Mouse (Mus musculus) left cerebral cortex, adult 9 months (tissue): Measurements from ENCODE around the gene Upk3b.

Experiments
- DNase-seq, 2 experiments: peaks; one replicate each; pipeline ENCODE4 v3.0.0; 2022; ENCODE audit warnings: low spot score in 2 of 2

The Upk3b gene

DNA sequence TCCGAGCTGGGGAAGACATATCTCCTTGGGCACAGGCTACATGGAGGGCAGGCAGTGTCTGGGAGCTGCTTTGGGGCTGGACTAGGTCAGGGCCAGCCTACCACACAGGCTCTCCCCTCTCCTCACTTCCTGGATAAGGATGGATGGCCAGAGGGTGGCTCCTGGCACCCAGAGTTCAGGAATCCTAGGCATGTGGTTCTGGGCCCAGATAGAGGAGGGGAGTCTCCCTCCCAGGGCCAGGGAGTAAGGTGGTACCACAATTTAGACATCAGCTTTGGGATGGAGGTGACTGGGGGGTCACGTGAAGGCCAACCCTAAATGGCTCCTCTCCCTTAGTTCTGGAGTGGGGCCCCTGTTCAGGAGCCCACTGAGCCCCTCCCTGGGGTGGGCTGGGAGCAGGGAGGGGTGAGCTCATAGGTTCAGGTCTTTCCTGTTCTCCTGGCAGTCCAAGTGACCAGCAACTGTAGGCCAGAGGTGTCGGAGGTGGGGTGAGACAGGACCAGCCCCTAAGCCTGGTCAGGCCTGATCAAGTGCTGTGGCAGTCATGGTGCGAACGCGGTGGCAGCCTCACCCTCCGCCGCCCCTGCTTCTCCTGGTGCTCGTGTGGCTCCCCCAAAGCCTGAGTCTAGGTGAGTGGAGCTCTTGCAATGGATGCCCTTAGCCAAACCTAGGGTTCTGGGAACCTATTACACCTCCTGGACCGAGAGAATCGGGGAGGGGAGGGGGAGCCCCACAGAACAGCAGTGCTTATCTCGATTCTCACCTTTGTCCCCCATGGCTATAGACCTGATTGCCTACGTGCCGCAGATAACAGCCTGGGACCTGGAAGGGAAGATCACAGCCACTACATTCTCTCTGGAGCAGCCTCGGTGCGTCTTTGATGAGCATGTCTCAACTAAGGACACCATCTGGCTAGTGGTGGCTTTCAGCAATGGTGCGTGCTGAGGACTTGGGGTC is at the start of gene Upk3b:
Upk3b (plus strand) TSS at position 239 of the 957 bp plus-strand sequence.
- no peak for DNase-seq

DNA sequence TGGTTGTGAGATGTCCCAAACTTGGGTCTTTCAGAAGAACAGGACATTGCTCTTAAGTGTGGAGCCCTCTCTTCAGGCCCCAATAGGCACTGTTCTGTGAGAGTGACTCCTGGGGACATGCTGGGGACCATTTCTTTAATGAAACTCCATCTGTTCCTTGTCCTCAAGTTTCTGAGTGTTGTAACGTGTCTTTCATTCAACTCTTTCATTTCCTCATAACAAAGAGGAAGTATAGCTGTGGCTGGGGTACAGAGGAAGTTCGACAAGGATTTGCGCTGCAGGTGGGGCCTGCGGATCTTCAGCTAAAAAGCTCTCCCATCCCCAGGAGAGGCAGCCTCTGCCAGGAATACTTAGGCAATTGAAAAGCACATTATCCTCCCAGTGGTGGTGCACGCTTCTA is 47.7 kb upstream of the Upk3b start:
- DNase-seq, result no peak

DNA sequence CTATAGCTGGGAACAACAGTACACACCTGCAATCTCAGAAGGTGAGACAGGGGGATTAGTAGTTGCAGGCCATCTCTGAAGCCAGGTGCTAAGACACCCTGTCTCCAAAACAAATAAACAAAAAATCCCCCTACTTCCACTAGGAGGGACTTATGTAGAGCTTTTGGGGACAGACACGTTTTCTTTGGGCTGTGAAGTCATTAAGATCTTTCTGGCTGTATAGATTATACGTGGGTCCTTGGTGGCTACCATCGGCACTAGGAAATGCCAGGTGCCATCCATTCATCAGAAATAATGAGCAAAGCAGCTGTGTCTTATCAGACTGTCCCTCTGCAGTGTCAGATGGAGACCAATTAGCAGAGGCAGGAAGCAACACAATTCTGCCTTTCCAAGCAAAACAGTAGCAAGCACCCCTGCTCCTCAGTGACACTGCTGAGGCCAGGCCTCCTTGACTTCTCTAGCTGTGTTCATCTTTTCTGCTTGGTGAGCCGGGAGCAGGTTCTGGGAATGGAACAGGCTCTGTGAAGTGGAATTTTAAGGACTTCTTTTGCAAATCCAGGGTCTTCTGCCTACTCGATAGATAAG is 44.8 kb upstream of the Upk3b start:
- no peak for DNase-seq

DNA sequence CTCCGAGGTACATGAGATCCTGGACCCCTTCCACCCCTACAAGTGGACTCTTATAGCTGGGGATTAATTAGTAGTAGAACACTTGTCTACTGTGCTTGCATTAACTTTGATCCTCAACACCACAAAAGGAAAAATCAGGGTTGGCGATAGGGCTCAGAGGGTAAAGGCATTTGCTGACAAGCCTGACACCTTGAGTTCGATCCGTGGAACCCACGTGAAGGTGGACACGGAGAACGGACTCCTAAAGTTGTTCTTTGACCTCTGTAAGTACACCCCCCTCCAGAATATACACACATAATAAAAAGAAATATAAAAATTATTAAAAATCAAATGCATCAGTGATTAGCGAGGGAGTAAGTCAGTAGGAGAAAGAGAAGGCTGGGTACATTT is 44.0 kb upstream of the Upk3b start:
- DNase-seq, result no peak

DNA sequence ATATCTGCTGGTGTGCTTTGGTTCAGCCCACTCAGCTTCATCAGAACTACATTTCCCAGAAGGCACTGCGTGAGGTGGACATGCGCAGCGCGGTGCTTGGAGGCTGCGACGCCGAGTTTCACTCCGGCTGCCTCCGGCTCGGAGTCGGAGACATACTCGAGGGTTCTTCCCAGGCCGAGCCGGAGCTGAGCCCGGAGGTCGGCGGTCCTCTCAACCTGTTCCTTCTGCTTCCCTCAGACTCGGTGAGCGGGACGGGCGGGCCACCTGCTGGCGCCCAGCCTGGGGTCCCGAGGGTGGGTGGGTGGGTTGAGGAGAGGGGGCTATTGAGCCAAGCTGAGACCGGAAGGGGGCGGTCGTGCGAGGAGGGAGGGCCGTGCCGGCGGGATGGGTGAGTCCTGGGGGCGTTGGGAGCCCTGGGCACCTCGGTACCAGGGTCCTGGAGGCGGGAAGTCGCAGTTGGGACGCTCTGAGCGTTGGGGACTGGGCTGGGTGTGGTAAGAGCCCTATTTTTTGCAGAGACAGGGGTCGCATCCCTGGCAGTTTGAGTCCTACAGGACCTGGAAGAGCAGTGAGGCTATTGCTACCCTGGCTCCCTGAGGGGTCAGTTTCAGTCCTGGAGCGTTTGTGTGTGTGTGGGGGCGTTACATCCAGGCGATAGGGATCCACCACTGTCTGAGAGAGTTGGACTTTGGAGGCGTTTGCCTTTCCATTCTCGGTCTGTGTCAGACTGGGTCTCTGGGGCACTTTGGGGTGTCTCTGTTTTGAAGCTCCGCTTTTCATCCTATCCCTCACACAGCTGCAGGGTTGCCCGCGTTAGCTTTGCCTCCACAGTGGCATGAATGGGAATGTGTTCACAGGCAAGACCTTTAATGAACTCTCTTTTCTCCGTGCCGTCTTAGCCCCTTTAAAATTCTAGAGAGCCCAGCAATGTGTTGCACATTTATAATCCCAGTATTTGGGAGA is 43.3 kb upstream of the Upk3b start, which contains the start of gene Dtx2:
Dtx2 (plus strand) TSS at position 76 of the 963 bp plus-strand sequence.
- peak; percentile 78 to 90 for DNase-seq

DNA sequence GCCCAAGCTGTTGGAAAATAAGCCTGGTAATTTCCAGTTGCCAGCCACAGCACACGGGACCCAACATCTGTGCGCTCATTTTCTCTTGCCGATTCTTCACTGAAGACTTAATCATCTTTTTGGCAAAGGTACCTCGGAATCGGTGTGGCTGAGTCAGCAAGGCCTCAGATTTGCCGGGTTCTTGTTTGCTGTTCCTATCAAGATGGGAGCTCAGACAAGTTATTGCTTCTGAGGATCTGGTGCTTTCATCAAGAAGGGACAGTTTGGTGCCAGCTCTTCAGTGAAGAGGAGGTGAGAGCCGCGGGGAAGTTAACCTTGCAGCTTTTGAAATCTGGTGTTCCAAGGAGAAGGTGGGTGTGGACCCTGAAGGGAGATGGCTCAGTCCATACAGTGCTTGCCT is 42.1 kb upstream of the Upk3b start:
- DNase-seq, result no peak

DNA sequence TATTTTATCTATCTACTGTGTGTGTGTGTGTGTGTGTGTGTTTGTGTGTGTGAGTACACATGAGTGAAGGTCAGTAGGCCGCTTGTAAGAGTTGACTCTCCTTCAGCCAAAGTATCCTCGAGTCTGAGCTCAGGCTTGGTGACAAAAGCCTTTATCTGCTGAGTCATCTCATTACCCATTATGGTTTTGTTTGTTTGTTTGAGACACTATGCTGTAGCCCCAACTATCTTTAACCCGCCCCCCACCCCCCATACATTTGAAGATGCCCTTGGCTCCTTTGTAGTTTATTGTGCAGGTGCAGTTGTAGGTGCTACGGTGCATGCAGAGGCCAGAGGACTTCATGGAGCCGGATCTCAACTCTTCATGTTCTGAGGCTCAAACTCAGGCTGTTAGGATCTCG is 37.1 kb upstream of the Upk3b start:
- DNase-seq, result no peak

DNA sequence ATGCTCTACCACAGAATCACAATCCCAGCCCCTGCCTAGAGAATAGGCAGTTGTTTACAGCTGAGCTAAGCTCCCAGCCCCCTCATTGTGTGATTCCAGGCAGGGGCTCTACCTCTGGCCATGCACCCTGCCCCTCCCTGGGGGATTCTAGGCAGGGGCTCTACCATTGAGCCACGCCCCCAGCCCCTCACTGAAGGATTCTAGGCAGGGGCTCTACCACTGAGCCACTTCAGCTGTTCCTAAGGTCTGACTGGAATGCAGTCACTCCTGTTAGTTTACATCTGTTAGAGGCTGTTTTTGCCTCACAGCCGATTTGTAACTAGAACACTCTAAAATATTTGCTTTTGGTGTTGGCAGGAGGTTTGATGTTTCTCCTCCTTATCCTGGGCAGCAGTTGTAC is 36.0 kb upstream of the Upk3b start:
- DNase-seq, result no peak

DNA sequence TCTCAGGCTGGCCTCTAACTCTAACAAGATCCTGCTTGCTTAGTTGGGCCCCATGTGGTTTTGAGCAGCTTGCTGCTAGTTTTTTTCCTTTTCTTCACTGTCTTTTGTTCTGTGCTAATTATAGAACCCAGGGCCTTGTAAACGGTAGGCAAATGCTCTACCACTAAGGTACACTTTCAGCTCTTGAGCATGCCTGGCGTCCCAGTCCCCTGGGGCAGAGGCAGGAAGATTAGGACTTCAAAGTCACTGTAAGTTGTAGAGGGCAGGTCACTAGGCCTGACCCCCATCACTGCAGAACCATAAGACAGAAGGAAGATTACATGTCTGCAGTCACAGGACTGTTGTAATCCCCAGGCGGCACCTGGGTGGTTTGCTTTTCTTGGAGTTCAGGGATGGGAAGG is 35.5 kb upstream of the Upk3b start:
- no peak for DNase-seq

DNA sequence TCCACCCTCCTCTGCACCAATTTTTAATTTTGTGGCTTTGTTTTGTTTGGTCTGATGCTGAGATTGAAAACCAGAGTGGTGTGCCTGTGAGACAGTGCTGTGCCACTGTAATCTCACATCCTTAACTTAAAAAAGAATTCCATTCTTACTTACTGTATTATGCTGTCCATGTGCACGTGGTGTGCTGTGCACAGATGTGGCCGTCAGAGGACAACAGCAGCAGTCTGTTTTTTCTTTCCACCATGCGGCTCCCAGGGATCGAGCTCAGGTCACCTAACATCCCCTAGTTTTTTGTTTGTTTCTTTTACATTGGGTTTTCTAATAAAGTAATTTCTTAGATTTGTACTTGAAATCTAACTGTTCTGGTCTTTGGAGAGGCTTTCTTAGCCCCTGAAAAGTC is 33.8 kb upstream of the Upk3b start:
- no peak for DNase-seq

DNA sequence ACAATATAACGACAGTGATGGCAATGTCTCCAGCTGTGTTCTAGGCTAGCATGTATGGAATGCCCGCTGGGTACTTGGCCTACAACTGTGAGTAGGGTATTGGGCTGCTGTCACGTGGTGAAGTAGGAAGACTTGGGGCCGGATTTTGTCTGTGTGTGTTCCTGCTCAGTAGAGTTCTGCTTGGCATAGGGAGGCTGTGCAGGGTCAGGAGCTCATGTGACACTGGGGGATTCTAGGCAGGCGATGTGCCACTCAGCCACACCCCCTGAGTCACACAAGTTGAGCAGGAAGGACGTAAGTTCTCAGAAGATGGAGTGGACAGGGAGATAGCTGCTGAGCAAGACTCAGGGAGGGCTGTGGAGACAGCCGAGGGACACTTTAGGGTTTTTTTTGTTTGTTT is 30.6 kb upstream of the Upk3b start:
- no peak for DNase-seq

DNA sequence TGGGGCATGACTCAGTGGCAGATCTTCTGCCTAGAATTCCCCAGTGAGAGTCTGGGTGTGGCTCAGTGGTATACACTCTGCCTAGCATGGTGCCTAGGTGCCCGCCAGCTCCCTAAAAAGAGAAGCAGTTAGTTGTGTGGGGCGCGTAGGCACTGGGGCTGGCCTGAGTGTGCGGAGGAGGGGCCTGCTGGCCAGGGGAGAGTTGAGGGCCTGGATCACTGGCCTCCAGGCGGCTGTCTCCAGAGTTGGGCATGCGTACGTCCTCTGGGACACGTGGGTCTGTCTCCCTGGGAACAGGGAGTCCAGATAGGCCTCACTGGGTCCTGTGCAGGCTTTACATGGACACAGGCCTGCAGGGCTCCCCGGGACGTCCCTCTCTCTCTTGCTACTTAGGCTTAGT is 23.4 kb upstream of the Upk3b start:
- no peak for DNase-seq

DNA sequence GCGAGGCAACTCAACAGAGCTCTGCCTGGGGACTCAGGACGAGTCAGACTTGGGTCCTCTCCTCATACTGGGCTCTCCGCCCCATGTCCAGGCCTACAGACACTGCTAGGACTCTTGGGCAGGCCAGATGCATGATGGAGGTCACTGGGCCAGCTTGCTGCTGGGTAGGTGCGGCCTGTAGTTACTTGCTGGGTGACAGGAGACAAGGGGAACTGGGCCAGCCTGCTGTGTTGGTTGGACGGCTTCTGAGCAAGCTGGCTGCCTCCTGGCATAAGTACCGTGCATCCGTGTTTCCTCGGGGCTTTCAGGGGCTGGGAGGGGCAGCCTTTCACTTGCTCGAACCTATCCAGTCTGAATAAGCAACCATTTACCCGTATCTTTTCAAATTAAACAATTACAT is 22.7 kb upstream of the Upk3b start:
- no peak for DNase-seq

DNA sequence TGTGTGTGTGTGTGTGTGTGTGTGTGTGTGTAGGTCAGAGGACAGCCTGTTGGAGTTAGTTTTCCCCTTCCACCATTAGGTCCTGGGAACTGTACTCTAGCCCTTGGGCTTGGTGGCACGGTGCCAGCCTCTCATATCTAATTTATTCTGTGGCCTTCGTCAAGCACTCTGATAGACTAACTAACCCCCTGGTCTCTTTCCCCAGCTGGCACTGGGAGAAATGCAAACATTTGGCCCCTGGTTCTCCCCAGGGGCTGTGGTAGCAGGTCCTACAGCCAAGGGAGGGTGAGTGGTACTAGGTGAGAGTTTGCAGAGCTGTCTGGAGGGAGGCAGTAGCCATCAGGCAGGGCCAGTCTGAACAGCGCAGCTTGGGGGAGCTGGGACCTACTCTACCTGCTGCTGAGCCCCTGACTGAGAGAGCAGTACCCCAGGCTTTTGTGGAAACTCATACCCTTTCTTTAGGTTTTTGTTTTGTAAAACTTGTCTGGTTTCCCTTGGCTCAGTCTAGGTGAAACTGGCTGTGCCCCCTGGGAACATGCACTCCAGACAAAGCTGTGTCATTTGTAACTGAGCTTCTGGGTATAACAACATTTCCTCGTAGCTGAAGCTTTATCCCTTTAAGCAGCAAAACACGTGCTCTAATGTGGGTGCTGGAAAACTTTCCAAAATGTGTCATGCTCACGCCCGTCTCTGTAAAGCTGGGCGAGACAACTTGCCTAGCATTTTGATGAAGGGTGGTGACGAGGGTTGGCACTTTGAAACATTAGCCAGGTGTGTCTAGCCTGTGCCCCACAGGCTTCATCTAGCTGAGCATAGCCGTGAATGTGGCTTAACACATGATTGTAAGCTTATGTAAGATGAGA is 22.1 kb upstream of the Upk3b start:
- no peak for DNase-seq

DNA sequence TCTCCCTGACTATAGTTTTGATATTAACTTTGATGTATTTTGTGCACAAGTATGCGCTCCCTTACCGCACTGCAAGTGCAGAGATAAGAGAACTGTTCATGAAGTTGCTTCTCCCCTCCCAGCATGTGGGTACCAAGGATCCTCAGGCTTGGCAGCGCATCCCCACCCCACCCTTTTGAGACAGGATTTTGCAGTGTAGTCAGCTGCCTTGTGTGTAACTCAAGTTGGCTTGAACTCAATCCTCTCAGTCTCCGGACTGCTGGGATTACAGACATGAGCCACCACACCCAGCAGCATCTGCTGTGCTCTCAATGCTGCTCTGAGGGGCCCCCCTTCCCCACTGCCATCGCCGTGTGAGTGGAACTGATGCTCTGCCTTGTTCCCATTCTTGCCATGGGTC is 21.0 kb upstream of the Upk3b start:
- DNase-seq, result no peak

DNA sequence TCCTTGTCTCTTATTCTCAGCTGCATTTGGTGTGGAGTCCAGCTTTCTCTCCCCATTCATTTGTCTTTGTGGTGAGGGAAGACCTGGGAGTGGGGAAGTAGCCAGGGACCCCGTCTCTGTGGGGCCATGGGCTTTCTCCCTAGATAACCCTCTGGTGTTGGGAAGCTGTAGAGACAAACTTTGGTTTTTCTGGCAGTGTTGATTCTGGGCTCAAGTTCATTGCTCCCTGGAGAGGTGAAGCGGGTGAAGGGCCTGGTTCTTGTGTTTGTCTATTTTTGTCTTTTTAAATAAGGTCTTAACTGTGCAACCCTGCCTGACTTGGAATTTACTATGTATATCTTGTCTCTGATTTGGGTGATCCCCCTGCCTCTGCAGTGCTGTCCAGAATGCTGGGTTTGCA is 19.6 kb upstream of the Upk3b start:
- DNase-seq, result no peak

DNA sequence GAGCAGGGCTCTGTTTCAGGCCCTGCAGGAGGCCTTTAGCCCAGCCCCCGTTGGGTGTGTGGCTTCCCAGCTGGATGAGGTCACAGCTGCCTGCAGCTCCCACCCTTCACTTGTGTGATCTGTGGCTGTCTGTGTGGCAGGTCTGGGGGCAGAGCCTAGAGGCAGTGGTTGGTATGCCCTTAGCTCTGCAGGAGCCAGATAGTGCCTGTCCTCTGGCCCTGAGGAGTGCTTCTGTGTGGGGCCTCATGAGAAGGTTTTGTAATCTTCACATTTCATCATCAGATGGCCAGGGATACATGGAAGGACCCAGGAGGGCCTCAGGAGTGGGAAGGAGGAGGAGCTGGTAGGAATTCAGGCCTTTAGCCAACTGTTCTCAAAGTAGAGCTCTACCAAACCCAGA is 18.4 kb upstream of the Upk3b start:
- no peak for DNase-seq

DNA sequence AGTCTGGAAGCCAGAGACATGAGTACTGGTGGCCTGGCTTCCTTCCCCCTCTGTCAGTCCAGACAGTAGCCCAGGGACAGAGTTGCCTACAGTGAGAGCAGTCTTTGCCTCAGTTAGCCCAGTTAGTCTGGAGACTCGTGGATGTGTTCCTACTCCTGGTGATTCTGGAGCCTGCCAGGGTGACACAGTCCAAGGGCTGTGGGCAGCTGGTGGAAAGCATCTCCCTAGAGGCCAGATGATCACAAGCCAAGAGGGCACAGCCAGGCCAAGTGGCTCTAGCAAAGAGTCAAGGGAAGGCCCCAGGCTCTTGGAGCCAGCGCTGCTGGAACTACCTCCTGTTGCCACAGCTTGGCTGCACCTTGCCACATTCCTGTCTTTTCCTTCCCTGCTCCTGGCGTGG is 12.6 kb upstream of the Upk3b start:
- DNase-seq, result no peak

DNA sequence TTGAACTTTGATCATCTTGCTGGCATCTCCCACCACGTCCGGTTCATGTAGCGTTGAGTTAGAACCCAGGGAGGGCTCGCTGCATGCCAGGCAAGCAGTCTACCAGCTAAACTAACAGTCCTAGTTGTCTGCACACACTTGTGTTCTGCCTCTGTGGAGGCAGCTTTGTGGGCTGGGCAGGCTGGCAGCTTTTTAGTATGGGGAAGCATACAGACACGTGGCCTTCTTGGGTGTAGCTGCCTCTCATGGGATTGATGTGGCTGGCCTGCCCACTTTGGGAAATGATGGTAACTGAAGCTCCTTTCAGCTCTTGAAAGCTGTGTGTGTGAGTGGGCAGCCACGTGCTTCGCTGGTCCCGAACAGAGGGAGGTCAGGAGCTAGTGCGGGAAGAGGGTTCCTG is 11.4 kb upstream of the Upk3b start:
- no peak for DNase-seq

DNA sequence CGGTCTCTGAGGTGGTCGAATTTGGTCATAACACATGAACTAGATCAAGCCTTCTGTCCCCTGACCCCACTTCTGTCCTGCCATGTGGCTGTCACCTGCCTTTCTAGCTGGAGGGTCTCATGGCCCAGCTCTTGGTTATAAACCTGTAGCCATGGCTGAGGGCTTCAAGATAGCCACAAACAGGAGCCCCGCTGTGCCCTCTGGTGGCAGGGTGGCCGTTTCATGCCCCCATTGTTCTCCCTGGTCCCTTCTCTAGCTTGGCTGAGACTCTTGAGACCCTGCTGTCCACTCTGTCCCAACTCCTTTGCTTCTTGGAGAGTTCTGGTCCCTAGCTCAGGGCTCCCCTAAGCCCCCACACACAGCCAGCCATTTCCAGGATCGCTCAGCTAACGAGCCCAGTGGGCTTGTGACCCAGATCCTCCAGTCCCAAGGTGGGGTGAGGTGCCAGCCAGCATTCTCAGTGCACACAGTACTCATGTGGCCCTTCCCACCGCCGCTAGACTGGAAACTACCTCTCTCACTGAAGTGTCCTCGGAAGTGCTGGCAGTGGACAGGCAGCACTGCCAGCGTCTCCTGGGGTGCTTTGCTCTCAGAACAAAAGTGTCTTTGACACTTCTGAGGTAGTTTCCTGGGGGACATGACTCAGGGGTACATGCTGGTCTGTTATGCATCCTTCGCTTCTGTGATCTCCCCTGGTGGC is 10.5 kb upstream of the Upk3b start:
- DNase-seq, result no peak

DNA sequence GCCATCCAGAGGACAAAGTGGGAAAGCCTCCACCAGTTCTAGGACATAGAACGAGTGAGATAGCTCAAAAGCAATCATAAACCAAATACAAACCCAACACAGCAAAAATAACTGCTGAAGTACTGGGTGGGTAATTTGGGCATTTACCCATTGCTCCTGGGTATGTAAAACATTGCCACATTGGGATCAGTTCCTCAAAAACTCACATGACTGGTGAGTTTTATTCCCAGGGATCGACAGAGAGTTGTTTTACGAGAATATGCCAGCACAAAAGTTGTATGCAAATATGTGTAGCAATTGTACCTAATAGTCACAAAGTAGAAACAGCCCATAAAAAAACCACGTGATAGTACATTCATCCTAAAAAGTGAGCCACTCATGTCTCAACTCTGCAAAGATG is 3.4 kb upstream of the Upk3b start:
- no peak for DNase-seq
